Mouse (Mus musculus): Measurements from ENCODE around the gene Atl2. TPM values are rescaled to one million over a fixed set of nuclear protein-coding genes. Genes with fewer than 3 reads are reported as not detected.

Atl2 gene
- total and polyA plus RNA-seq, 3 experiments, result 18.0 to 43.3 (median 37.1) TPM

DNA sequence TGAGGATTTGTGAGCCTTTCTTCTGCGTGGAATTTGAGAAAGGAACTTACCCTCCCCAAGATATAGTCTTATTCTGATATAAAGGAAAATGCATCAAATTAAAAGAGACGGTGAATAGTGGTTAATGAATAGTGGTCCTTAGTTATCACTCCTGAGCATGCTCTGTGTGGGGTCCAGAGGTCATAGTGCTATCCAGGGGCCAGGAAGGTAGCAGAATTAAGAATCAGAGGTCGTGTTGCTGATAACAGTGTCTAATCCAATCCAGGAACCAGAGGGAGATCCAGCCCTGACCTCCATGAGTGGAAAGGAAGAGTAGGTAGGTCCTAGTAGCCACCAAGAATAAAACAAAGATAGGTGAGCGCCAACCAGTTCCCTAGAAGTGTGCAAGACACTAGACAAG is 11.8 kb upstream of the Atl2 start:
- Histone ChIP-seq H3K4me1 (ENCODE audit: control insufficient read depth in 1 of 2, insufficient read depth in 2 of 2) (no peaks in the 10 kb centered on the region), H3K4me2 (ENCODE audit: insufficient read depth, low read depth, poor library complexity, severe bottlenecking) (no peak overlapping the region), H3K9ac (ENCODE audit: insufficient read depth, low read depth) (no peak overlapping the region), H3K27me3 (replicated peaks) (no peaks in the 10 kb centered on the region), H3K36me3 (replicated peaks in 1 of 2; ENCODE audit: control insufficient read depth in 1 of 2, insufficient read depth in 1 of 2, low read length in 1 of 2) (no peaks in the 10 kb centered on the region), H3K4me3 (replicated peaks in 1 of 3; ENCODE audit: low read depth in 2 of 3, low read length in 2 of 3, poor library complexity in 1 of 3) (no peak overlapping the region), H3K79me2 (replicated peaks; ENCODE audit: control insufficient read depth, extremely low read depth, insufficient read depth, poor library complexity, severe bottlenecking) (no peaks in the 10 kb centered on the region), H3K9me3 (replicated peaks; ENCODE audit: low read length) (no peaks in the 10 kb centered on the region), H3K27ac (ENCODE audit: insufficient read depth, low read depth) (no peak overlapping the region)
- no peak for DNase-seq (ENCODE audit: extremely low read depth)
- TF ChIP-seq MAZ (IDR thresholded peaks at IDR 0.05; ENCODE audit: low read depth, low read length), result no peak
- TF ChIP-seq ETS1 (conservative IDR thresholded peaks at IDR 0.05; ENCODE audit: low read depth, low read length), result no peak
- no peak for TF ChIP-seq CHD1 (IDR thresholded peaks at IDR 0.05; ENCODE audit: low read depth, low read length)
- no peak for TF ChIP-seq ZMIZ1 (IDR thresholded peaks at IDR 0.05; ENCODE audit: low read depth, low read length)
- TF ChIP-seq ZC3H11A (IDR thresholded peaks at IDR 0.05; ENCODE audit: low read depth, low read length), result no peak
- no peak for TF ChIP-seq IRF4 (IDR thresholded peaks at IDR 0.05; ENCODE audit: low read depth, low read length)
- no peak for TF ChIP-seq SMC3 (IDR thresholded peaks at IDR 0.05; ENCODE audit: low read depth, low read length)
- no peak for TF ChIP-seq SIN3A (IDR thresholded peaks at IDR 0.05; ENCODE audit: low read length)
- no peak for TF ChIP-seq GABPA (IDR thresholded peaks at IDR 0.05; ENCODE audit: insufficient replicate concordance, low read depth, low read length)
- no peak for TF ChIP-seq CTCF (conservative IDR thresholded peaks at IDR 0.05 in 1 of 2, IDR thresholded peaks at IDR 0.05 in 1 of 2; ENCODE audit: low read depth in 2 of 2, low read length in 2 of 2)
- TF ChIP-seq MEF2A (IDR thresholded peaks at IDR 0.05; ENCODE audit: borderline replicate concordance, low read depth, low read length), result no peak
- TF ChIP-seq UBTF (IDR thresholded peaks at IDR 0.05; ENCODE audit: low read depth, low read length), result no peak
- no peak for TF ChIP-seq HCFC1 (IDR thresholded peaks at IDR 0.05; ENCODE audit: low read depth, low read length)
- no peak for TF ChIP-seq E2F4 (IDR thresholded peaks at IDR 0.05; ENCODE audit: insufficient replicate concordance, low read depth, low read length)
- no peak for TF ChIP-seq NRF1 (IDR thresholded peaks at IDR 0.05; ENCODE audit: low read depth, low read length)
- dilution Hi-C loops (cut with MboI; ENCODE audit: extremely low pct_ligation_motif_present, extremely low pct_unique_long_range_greater_than_20kb, low sequenced_read_pairs) (no loop called here), in situ Hi-C loops (cut with MboI; ENCODE audit: low pct_ligation_motif_present, low pct_unique_long_range_greater_than_20kb, low sequenced_read_pairs) (no loop called here)

DNA sequence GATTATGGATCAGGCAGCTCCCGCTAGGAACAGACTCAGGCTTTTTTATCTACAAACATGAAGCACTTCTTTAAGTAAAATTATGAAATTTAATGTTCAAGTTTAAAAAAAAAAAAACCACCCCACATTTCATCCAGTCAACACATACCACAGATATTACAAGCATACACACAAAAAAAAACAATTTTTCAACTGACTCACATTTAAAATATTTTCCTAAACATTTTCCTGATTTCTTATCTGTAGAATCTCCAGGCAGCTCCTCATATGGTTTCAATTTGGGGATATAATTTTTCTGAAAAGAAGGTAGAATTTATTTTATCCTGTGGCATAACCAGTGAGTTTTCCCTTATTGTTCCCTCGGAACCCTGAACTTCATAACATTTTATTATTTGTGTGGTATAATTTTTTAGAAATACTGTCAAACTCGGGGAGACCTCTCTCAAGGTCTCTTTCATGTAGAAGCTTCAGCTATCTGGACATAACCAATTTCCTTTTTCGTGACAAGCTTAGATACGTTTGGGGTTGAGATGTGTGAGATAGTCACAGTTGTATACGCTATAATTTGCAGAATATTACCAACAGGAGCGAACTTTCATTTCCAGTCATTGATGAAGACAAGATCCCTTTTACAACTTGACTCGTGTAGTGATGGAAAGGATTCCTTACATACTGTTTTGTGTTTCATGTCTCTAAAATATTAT is 11.0 kb upstream of the Atl2 start:
- no peak for TF ChIP-seq TBP (conservative IDR thresholded peaks at IDR 0.05; ENCODE audit: low read depth, low read length)
- TF ChIP-seq NRF1 (IDR thresholded peaks at IDR 0.05; ENCODE audit: low read depth, low read length), result no peak
- Histone ChIP-seq H3K9me3 (replicated peaks; ENCODE audit: low read length) (no peaks in the 10 kb centered on the region), H3K27me3 (replicated peaks) (no peaks in the 10 kb centered on the region), H3K4me3 (replicated peaks in 1 of 3; ENCODE audit: low read depth in 2 of 3, low read length in 2 of 3, poor library complexity in 1 of 3) (no peak overlapping the region), H3K4me2 (ENCODE audit: insufficient read depth, low read depth, poor library complexity, severe bottlenecking) (no peak overlapping the region), H3K36me3 (replicated peaks in 1 of 2; ENCODE audit: control insufficient read depth in 1 of 2, insufficient read depth in 1 of 2, low read length in 1 of 2) (no peaks in the 10 kb centered on the region), H3K4me1 (ENCODE audit: control insufficient read depth in 1 of 2, insufficient read depth in 2 of 2) (no peaks in the 10 kb centered on the region), H3K27ac (ENCODE audit: insufficient read depth, low read depth) (no peak overlapping the region), H3K9ac (ENCODE audit: insufficient read depth, low read depth) (no peak overlapping the region), H3K79me2 (replicated peaks; ENCODE audit: control insufficient read depth, extremely low read depth, insufficient read depth, poor library complexity, severe bottlenecking) (no peaks in the 10 kb centered on the region)
- in situ Hi-C loops (cut with MboI; ENCODE audit: low pct_ligation_motif_present, low pct_unique_long_range_greater_than_20kb, low sequenced_read_pairs), result no loop called here
- dilution Hi-C loops (cut with MboI; ENCODE audit: extremely low pct_ligation_motif_present, extremely low pct_unique_long_range_greater_than_20kb, low sequenced_read_pairs), result no loop called here
- DNase-seq (ENCODE audit: extremely low read depth), result no peak

Measured in CH12.LX (cell line).